Mouse (Mus musculus): Measurements from ENCODE around the gene Ccdc183.

DNA sequence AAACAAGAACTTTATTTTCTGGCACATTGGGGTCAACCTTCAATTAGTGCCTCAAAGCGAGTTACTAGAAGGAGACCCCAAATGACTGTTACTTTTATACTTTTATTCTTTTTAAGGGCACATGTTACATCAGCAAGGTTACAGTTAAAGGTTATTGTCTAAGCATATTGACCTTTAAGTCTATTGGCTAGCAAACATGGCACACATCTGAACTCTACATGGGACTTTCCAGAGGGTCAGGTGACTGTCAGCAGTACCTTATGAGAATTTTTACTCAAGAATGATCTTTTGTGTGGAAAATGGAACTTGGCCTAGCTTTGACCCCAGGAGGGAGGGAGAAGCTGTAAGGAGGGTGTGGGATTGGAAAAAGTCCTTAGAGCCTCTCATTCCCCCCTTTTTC, 49.0 kb upstream of the Ccdc183 start:
- TF ChIP-seq GATA1 (IDR thresholded peaks at IDR 0.05; ENCODE audit: borderline replicate concordance, low read length) (no peak), FLI1 (IDR thresholded peaks at IDR 0.05; ENCODE audit: low read length) (no peak)
